Mouse (Mus musculus): Measurements from ENCODE around the gene Cenpp.

- TF ChIP-seq CTCF (IDR thresholded peaks at IDR 0.05; ENCODE audit: low read depth) (no peak), EP300 (IDR thresholded peaks at IDR 0.05; ENCODE audit: low read depth) (no peak)
Observed at GRCm38 (mm10) chr13:49505776-49506175, 146.8 kb downstream of the Cenpp start.
